Mouse (Mus musculus) neural tube, embryonic 13.5 days (tissue): ENCODE results near the gene Fgfr2. TPM values are rescaled to one million over a fixed set of nuclear protein-coding genes. Genes with fewer than 3 reads are reported as not detected.

Experiments used
- ATAC-seq: fragments of 200-750 bp; cut with Nextera tagmentation; 2 replicates; pipeline ENCODE4 v1.8.0; 2017; ENCODE audit warnings: low read depth, mild to moderate bottlenecking, moderate TSS enrichment, moderate library complexity
- H3K27ac ChIP-seq: fragments of 300-500 bp; sonication (generic); replicated peaks from 2 replicates; pipeline ENCODE4 v1.5.1; 2015; ENCODE audit warnings: moderate library complexity, mild to moderate bottlenecking, inconsistent platforms
- H3K27me3 ChIP-seq: fragments of 300-500 bp; sonication (generic); 2 replicates; pipeline ENCODE4 v1.6.1; 2015; ENCODE audit warnings: mild to moderate bottlenecking, inconsistent platforms
- H3K36me3 ChIP-seq: fragments of 300-500 bp; sonication (generic); 2 replicates; pipeline ENCODE4 v1.6.1; 2015; ENCODE audit warnings: mild to moderate bottlenecking, inconsistent platforms
- H3K4me1 ChIP-seq: fragments of 300-500 bp; sonication (generic); replicated peaks from 2 replicates; pipeline ENCODE4 v1.6.1; 2015; ENCODE audit warnings: inconsistent platforms
- H3K4me2 ChIP-seq: fragments of 300-500 bp; sonication (generic); 2 replicates; pipeline ENCODE4 v1.6.1; 2015; ENCODE audit warnings: inconsistent platforms, mild to moderate bottlenecking, moderate library complexity
- H3K4me3 ChIP-seq: fragments of 300-500 bp; sonication (generic); 2 replicates; pipeline ENCODE4 v1.5.1; 2015; ENCODE audit warnings: mild to moderate bottlenecking, inconsistent platforms
- H3K9ac ChIP-seq: fragments of 300-500 bp; sonication (generic); 2 replicates; pipeline ENCODE4 v1.6.1; 2015; ENCODE audit warnings: moderate library complexity, mild to moderate bottlenecking, inconsistent platforms
- H3K9me3 ChIP-seq: fragments of 300-500 bp; sonication (generic); 2 replicates; pipeline ENCODE4 v1.6.1; 2016; ENCODE audit warnings: inconsistent platforms
- WGBS: fragments of 180-500 bp; shearing (Covaris S2); methylation state at CpG from one replicate; pipeline ENCODE4 v1.1.7; 2015; 5-methylcytosine and 5-hydroxymethylcytosine counted together
- polyA plus RNA-seq: library from polyadenylated mRNA; unstranded; fragments of >200 nt; fragmentation: Nextera tagmentation; extraction: Ambion mirVana; gene quantifications from 2 replicates; pipeline ENCODE4 v1.2.1, GENCODE M21; 2015

The Fgfr2 gene
- polyA plus RNA-seq, 1 experiment from 2014 or later = 22.9 TPM

DNA sequence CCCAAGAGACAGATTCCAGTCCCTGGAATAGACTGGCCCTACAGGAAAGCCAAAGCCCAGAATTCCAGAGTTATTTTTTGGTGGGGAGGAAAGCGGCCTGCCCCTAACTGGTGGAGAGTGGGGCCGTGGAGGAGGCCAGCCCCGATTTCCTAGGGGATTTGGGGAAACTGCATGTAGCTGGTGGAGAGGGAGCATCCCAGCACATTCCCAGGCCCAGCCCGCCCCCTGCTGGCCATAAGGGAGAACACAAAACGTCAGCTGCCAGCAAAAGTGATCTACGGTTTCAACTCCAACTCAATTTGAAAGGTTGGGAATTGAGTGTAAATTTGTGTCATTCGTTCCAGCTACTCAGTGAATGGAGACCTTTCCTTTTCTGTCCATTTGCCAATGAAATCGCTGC lies 909.7 kb downstream of the Fgfr2 start:
- H3K27ac ChIP-seq = no peak overlapping the region
- WGBS = 11% methylated on average over 8 of the region's 8 CpGs
- H3K4me3 ChIP-seq = no peak overlapping the region
- H3K4me1 ChIP-seq = peaks cover 14% of the 10 kb centered on the region
- H3K9ac ChIP-seq = no peak overlapping the region
- H3K4me2 ChIP-seq = no peak overlapping the region
- peak; percentile 82 for ATAC-seq
- H3K27me3 ChIP-seq = no peaks in the 10 kb centered on the region; the same call in 1 of the 2 replicates
- H3K36me3 ChIP-seq = no peaks in the 10 kb centered on the region
- H3K9me3 ChIP-seq = no peaks in the 10 kb centered on the region

GRCm38 (mm10) chr7:132211920-132212701 lies 911.0 kb downstream of the Fgfr2 start:
- H3K27ac ChIP-seq = no peak overlapping the region

GRCm38 (mm10) chr7:132210616-132211015 lies 912.5 kb downstream of the Fgfr2 start:
- H3K27ac ChIP-seq = no peak overlapping the region
- 82% methylated on average over 5 of the region's 5 CpGs for whole genome bisulfite sequencing
- H3K27me3 ChIP-seq = no peaks in the 10 kb centered on the region; the same call in 1 of the 2 replicates
- no peak overlapping the region for H3K4me3 ChIP-seq
- H3K9ac ChIP-seq = no peak overlapping the region
- H3K36me3 ChIP-seq = no peaks in the 10 kb centered on the region
- H3K9me3 ChIP-seq = no peaks in the 10 kb centered on the region
- H3K4me1 ChIP-seq = peaks cover 14% of the 10 kb centered on the region
- no peak overlapping the region for H3K4me2 ChIP-seq
- ATAC-seq = no peak

More at GRCm38 (mm10) chr7:132211920-132212701, 911.0 kb downstream of the Fgfr2 start:
- no peaks in the 10 kb centered on the region for H3K9me3 ChIP-seq
- ATAC-seq = no peak
- peaks cover 14% of the 10 kb centered on the region for H3K4me1 ChIP-seq
- H3K36me3 ChIP-seq = no peaks in the 10 kb centered on the region
- no peak overlapping the region for H3K4me3 ChIP-seq
- no peak overlapping the region for H3K9ac ChIP-seq
- H3K4me2 ChIP-seq = no peak overlapping the region
- WGBS = 82% methylated on average over 6 of the region's 6 CpGs
- no peaks in the 10 kb centered on the region; the same call in 1 of the 2 replicates for H3K27me3 ChIP-seq

- no peak overlapping the region for H3K4me2 ChIP-seq
- WGBS = 82% methylated on average over 9 of the region's 9 CpGs
- H3K9me3 ChIP-seq = no peaks in the 10 kb centered on the region
- no peak overlapping the region for H3K27ac ChIP-seq
- ATAC-seq = no peak
- peak overlapping the region; percentile 22; the same call in 1 of the 2 replicates for H3K9ac ChIP-seq
- no peaks in the 10 kb centered on the region; the same call in 1 of the 2 replicates for H3K27me3 ChIP-seq
- no peak overlapping the region for H3K4me3 ChIP-seq
- H3K36me3 ChIP-seq = no peaks in the 10 kb centered on the region
- H3K4me1 ChIP-seq = peaks cover 19% of the 10 kb centered on the region
Measured at GRCm38 (mm10) chr7:132208946-132209651, 914.1 kb downstream of the Fgfr2 start.

DNA sequence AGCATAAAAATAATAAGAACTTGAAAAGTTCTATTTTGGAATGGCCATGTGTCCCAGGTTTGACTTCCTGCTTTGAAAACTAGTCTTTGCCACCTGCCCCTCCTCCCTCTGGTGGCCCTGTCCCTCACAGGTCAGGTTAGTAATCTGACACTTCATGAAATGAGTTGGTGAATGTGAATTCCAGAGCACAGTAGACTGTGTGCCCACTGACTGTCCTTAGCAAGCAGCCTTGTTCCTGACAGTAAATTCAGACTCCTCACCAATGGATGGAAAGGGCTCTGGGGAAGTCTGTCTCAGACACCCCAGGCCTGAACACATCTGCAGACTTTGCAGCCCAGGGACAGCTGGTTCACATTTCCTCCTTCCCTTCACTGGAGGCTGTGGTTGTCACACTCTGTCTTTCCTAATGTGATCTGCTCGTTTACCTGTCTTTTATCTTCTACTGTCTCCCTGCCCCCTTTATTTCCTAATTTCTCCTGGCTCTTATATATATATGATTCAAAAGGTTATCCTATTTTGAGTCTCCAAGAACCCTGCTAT lies 919.0 kb downstream of the Fgfr2 start:
- no peak for ATAC-seq
- H3K4me3 ChIP-seq = no peak overlapping the region
- 63% methylated on average over 1 of the region's 1 CpGs for WGBS

DNA sequence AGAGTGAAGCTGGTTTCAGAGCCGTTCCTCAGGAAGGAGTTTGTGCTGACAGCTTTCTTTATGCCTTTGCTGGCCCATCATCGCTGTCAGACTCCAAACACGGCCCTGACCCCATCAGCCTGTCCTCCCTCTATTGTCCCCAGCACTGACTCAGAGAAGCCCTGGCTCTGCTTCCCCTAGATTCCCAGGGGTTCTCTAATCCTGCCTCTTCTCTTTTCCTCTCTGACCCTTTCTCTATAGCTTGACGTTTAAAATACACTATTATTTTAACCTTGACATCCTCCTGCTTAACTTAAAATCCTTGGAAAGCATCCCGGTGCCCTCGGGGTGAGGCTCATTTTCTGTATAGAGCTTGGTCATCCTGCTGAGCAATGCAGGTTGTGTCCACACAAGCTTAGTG lies 923.5 kb downstream of the Fgfr2 start:
- 0 out of 2 replicates have a peak, but pooled peaks cover 4% of the 10 kb centered on the region for H3K27me3 ChIP-seq
- no peak overlapping the region for H3K4me2 ChIP-seq
- no peak overlapping the region for H3K27ac ChIP-seq
- WGBS = 48% methylated on average over 6 of the region's 6 CpGs
- no peaks in the 10 kb centered on the region for H3K36me3 ChIP-seq
- H3K9me3 ChIP-seq = no peaks in the 10 kb centered on the region
- H3K4me3 ChIP-seq = no peak overlapping the region
- H3K9ac ChIP-seq = no peak overlapping the region
- no peak for ATAC-seq
- H3K4me1 ChIP-seq = peaks cover 17% of the 10 kb centered on the region; the same call in 1 of the 2 replicates

More for the DNA sequence above, 919.0 kb downstream of the Fgfr2 start:
- H3K9me3 ChIP-seq = no peaks in the 10 kb centered on the region
- H3K27me3 ChIP-seq = no peaks in the 10 kb centered on the region
- no peak overlapping the region for H3K27ac ChIP-seq
- H3K4me1 ChIP-seq = peaks cover 9% of the 10 kb centered on the region; the same call in 1 of the 2 replicates
- no peaks in the 10 kb centered on the region for H3K36me3 ChIP-seq
- H3K9ac ChIP-seq = no peak overlapping the region
- H3K4me2 ChIP-seq = no peak overlapping the region

DNA sequence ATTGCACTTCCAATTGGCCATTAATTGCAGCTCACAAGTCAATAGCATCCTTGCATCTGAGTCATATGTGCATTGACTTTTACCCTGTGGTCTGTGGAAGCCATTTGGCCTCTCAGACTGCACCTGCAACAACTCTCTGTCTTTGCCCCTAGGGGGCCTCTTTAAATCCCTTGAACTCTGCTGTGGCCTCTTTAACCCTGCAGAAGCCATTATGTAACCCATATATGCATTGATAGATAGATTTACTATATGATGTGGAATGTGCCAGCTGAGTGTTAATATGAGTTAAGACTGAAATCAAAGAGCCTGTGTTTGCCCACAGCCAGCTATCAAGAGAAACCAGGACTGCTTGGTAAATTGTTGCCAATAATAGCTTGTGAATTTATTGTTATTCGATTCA lies 924.3 kb downstream of the Fgfr2 start:
- no peak overlapping the region for H3K9ac ChIP-seq
- no peak overlapping the region for H3K4me3 ChIP-seq
- no peak overlapping the region for H3K4me2 ChIP-seq
- no peak for ATAC-seq
- peaks cover 10% of the 10 kb centered on the region; the same call in 1 of the 2 replicates for H3K4me1 ChIP-seq
- no peaks in the 10 kb centered on the region for H3K36me3 ChIP-seq
- no peaks in the 10 kb centered on the region for H3K9me3 ChIP-seq
- 77% methylated on average over 1 of the region's 1 CpGs for WGBS
- H3K27ac ChIP-seq = no peak overlapping the region
- 0 out of 2 replicates have a peak, but pooled peaks cover 4% of the 10 kb centered on the region for H3K27me3 ChIP-seq

GRCm38 (mm10) chr7:132197817-132198475 lies 925.2 kb downstream of the Fgfr2 start:
- no peak overlapping the region for H3K4me3 ChIP-seq
- no peak for ATAC-seq
- 51% methylated on average over 7 of the region's 7 CpGs for WGBS
- no peak overlapping the region for H3K9ac ChIP-seq
- H3K27me3 ChIP-seq = 0 out of 2 replicates have a peak, but pooled peaks cover 4% of the 10 kb centered on the region
- no peaks in the 10 kb centered on the region for H3K9me3 ChIP-seq
- H3K4me2 ChIP-seq = no peak overlapping the region
- H3K4me1 ChIP-seq = peaks cover 10% of the 10 kb centered on the region; the same call in 1 of the 2 replicates
- H3K36me3 ChIP-seq = no peaks in the 10 kb centered on the region
- no peak overlapping the region for H3K27ac ChIP-seq

- no peak for ATAC-seq
- Histone ChIP-seq H3K4me1 (peaks cover 10% of the 10 kb centered on the region; the same call in 1 of the 2 replicates), H3K9me3 (no peaks in the 10 kb centered on the region), H3K27me3 (0 out of 2 replicates have a peak, but pooled peaks cover 4% of the 10 kb centered on the region), H3K4me2 (no peak overlapping the region), H3K9ac (no peak overlapping the region), H3K27ac (no peak overlapping the region), H3K36me3 (no peaks in the 10 kb centered on the region), H3K4me3 (no peak overlapping the region)
- WGBS = 93% methylated on average over 1 of the region's 1 CpGs
Measured at GRCm38 (mm10) chr7:132196581-132196980, 926.6 kb downstream of the Fgfr2 start.

GRCm38 (mm10) chr7:132193606-132194005 lies 929.5 kb downstream of the Fgfr2 start:
- no peak for ATAC-seq
- H3K4me2 ChIP-seq = no peak overlapping the region
- peaks cover 4% of the 10 kb centered on the region for H3K27me3 ChIP-seq
- peaks cover 3% of the 10 kb centered on the region; the same call in 1 of the 2 replicates for H3K9me3 ChIP-seq
- H3K9ac ChIP-seq = no peak overlapping the region
- peaks cover 7% of the 10 kb centered on the region; the same call in 1 of the 2 replicates for H3K4me1 ChIP-seq
- H3K36me3 ChIP-seq = no peaks in the 10 kb centered on the region
- 98% methylated on average over 2 of the region's 2 CpGs for WGBS
- no peak overlapping the region for H3K27ac ChIP-seq
- H3K4me3 ChIP-seq = no peak overlapping the region

GRCm38 (mm10) chr7:132187456-132187855 lies 935.7 kb downstream of the Fgfr2 start:
- H3K9ac ChIP-seq = no peak overlapping the region
- H3K36me3 ChIP-seq = no peaks in the 10 kb centered on the region
- H3K4me1 ChIP-seq = peaks cover 18% of the 10 kb centered on the region
- H3K27ac ChIP-seq = no peak overlapping the region
- no peak overlapping the region for H3K4me2 ChIP-seq
- WGBS = 73% methylated on average over 3 of the region's 3 CpGs
- no peak for ATAC-seq
- no peak overlapping the region for H3K4me3 ChIP-seq
- H3K9me3 ChIP-seq = peaks cover 3% of the 10 kb centered on the region; the same call in 1 of the 2 replicates
- peaks cover 9% of the 10 kb centered on the region for H3K27me3 ChIP-seq
